Mouse (Mus musculus): ENCODE data around the gene Pld3. TPM values are rescaled to one million over a fixed set of nuclear protein-coding genes. Genes with fewer than 3 reads are reported as not detected.

The Pld3 gene
- polyA plus RNA-seq, 1 experiment = 280 TPM

GRCm38 (mm10) chr7:27529070-27529469 is 23.9 kb downstream of the Pld3 start:
- 93% methylated on average over 21 of the region's 21 CpGs for WGBS
- TF ChIP-seq CTCF (IDR thresholded peaks at IDR 0.05; ENCODE audit: extremely low read depth, insufficient read depth, insufficient read length, insufficient replicate concordance) = no peak
- TF ChIP-seq POLR2A (IDR thresholded peaks at IDR 0.05; ENCODE audit: low read depth, low read length) = no peak
- no peaks in the 10 kb centered on the region for H3K4me1 ChIP-seq (ENCODE audit: control insufficient read depth, insufficient read depth, insufficient read length)
- H3K36me3 ChIP-seq (ENCODE audit: control insufficient read depth, insufficient read depth, low read length) = peaks cover 14% of the 10 kb centered on the region
- no peak for DNase-seq (ENCODE audit: low read depth in 1 of 2, low spot score in 2 of 2)
- no peaks in the 10 kb centered on the region for H3K27me3 ChIP-seq (ENCODE audit: control insufficient read depth, insufficient read depth, low read length)
- H3K27ac ChIP-seq (ENCODE audit: insufficient read depth, low read length) = no peak overlapping the region
- H3K4me3 ChIP-seq (ENCODE audit: extremely low read depth, insufficient read depth, insufficient read length) = no peak overlapping the region

DNA sequence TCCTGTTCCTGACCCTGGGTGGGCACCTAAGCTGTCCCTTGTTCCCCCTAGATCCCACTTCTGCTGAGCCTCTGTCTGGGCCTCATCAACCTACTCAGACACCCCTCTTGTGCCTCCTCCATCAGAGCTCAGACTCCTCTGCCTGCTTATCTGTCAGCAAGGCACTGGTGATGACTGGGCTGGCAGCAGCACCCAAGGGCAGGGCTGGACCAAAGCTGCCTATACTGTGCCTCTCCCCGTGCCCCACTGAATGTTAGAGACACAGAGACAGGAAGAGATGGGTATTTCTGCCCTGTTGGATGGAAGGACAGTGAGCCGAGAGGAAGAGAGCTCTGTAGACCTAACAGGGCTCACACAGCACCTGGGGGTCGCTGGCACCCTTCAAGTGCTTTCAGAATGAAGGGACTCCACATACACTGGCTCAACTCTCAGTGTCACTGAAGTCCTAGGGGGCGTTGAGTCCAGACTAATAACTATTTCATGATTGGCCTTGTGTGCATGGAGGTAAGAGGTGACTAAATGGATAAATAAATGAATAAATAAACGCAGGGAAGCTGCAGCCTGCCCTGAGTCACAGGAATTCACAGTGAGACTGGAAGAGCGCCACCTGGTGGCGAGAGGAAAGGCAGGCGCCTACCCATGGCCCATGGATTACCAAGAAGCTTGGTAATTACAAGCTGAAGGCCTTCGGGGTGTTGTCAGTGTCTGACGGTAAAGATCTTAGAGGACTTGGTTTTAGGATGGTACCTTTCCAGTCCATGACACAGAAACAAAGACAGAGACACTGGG is 26.8 kb downstream of the Pld3 start:
- no peak overlapping the region for H3K27ac ChIP-seq (ENCODE audit: insufficient read depth, low read length)
- H3K4me3 ChIP-seq (ENCODE audit: extremely low read depth, insufficient read depth, insufficient read length) = no peak overlapping the region
- no peaks in the 10 kb centered on the region for H3K4me1 ChIP-seq (ENCODE audit: control insufficient read depth, insufficient read depth, insufficient read length)
- whole genome bisulfite sequencing = 21% methylated on average over 10 of the region's 10 CpGs
- peak; percentile 98 for TF ChIP-seq CTCF (IDR thresholded peaks at IDR 0.05; ENCODE audit: extremely low read depth, insufficient read depth, insufficient read length, insufficient replicate concordance)
- no peak for TF ChIP-seq POLR2A (IDR thresholded peaks at IDR 0.05; ENCODE audit: low read depth, low read length)
- DNase-seq (ENCODE audit: low read depth in 1 of 2, low spot score in 2 of 2) = peak; percentile 46 to 63
- no peaks in the 10 kb centered on the region; the same call in 1 of the 2 replicates for H3K36me3 ChIP-seq (ENCODE audit: control insufficient read depth, insufficient read depth, low read length)
- no peaks in the 10 kb centered on the region for H3K27me3 ChIP-seq (ENCODE audit: control insufficient read depth, insufficient read depth, low read length)

DNA sequence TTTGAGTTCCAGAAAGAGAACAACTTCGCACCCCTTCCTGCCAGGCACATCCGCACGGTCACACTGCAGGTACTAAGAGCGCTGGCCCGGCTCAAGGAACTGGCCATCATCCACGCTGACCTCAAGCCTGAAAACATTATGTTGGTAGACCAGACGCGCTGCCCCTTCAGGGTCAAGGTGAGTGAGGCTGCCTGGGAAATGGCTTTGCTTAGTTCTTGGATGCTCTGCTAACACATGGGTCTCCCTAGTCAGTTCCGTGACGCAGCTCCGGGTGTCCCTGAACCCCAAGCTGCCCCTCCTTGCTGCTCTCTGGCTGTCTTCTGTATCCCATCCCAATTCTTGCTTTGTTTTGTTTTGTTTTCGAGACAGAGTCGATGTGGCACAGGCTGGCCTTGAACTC is 29.2 kb downstream of the Pld3 start:
- no peak overlapping the region for H3K27ac ChIP-seq (ENCODE audit: insufficient read depth, low read length)
- TF ChIP-seq CTCF (IDR thresholded peaks at IDR 0.05; ENCODE audit: extremely low read depth, insufficient read depth, insufficient read length, insufficient replicate concordance) (no peak), POLR2A (IDR thresholded peaks at IDR 0.05; ENCODE audit: low read depth, low read length) (no peak)
- H3K4me3 ChIP-seq (ENCODE audit: extremely low read depth, insufficient read depth, insufficient read length) = no peak overlapping the region
- H3K4me1 ChIP-seq (ENCODE audit: control insufficient read depth, insufficient read depth, insufficient read length) = no peaks in the 10 kb centered on the region
- WGBS = 94% methylated on average over 13 of the region's 13 CpGs
- no peaks in the 10 kb centered on the region for H3K36me3 ChIP-seq (ENCODE audit: control insufficient read depth, insufficient read depth, low read length)
- no peak for DNase-seq (ENCODE audit: low read depth in 1 of 2, low spot score in 2 of 2)
- H3K27me3 ChIP-seq (ENCODE audit: control insufficient read depth, insufficient read depth, low read length) = no peaks in the 10 kb centered on the region

GRCm38 (mm10) chr7:27522967-27523366 is 30.1 kb downstream of the Pld3 start, which contains the start of gene Hipk4:
Gene Hipk4 (plus strand): TSS chr7:27523267.
- TF ChIP-seq CTCF (IDR thresholded peaks at IDR 0.05; ENCODE audit: extremely low read depth, insufficient read depth, insufficient read length, insufficient replicate concordance) (no peak), POLR2A (IDR thresholded peaks at IDR 0.05; ENCODE audit: low read depth, low read length) (no peak)
- DNase-seq (ENCODE audit: low read depth in 1 of 2, low spot score in 2 of 2) = no peak
- WGBS = 86% methylated on average over 5 of the region's 5 CpGs
- Histone ChIP-seq H3K4me3 (ENCODE audit: extremely low read depth, insufficient read depth, insufficient read length) (no peak within 1 kb of the TSS), H3K36me3 (ENCODE audit: control insufficient read depth, insufficient read depth, low read length) (no peaks in the 10 kb centered on the region), H3K27ac (ENCODE audit: insufficient read depth, low read length) (no peak within 1 kb of the TSS), H3K27me3 (ENCODE audit: control insufficient read depth, insufficient read depth, low read length) (no peaks in the 10 kb centered on the region), H3K4me1 (ENCODE audit: control insufficient read depth, insufficient read depth, insufficient read length) (no peaks in the 10 kb centered on the region)

- H3K4me1 ChIP-seq (ENCODE audit: control insufficient read depth, insufficient read depth, insufficient read length) = no peaks in the 10 kb centered on the region
- TF ChIP-seq CTCF (IDR thresholded peaks at IDR 0.05; ENCODE audit: extremely low read depth, insufficient read depth, insufficient read length, insufficient replicate concordance) = no peak
- TF ChIP-seq POLR2A (IDR thresholded peaks at IDR 0.05; ENCODE audit: low read depth, low read length) = no peak
- WGBS = 73% methylated on average over 1 of the region's 1 CpGs
- no peaks in the 10 kb centered on the region for H3K27me3 ChIP-seq (ENCODE audit: control insufficient read depth, insufficient read depth, low read length)
- H3K36me3 ChIP-seq (ENCODE audit: control insufficient read depth, insufficient read depth, low read length) = no peaks in the 10 kb centered on the region
- no peak overlapping the region for H3K27ac ChIP-seq (ENCODE audit: insufficient read depth, low read length)
- DNase-seq (ENCODE audit: low read depth in 1 of 2, low spot score in 2 of 2) = no peak
- H3K4me3 ChIP-seq (ENCODE audit: extremely low read depth, insufficient read depth, insufficient read length) = no peak overlapping the region
Observed at GRCm38 (mm10) chr7:27520599-27520998, 32.4 kb downstream of the Pld3 start.

GRCm38 (mm10) chr7:27520104-27520503 is 32.9 kb downstream of the Pld3 start:
- Histone ChIP-seq H3K4me1 (ENCODE audit: control insufficient read depth, insufficient read depth, insufficient read length) (no peaks in the 10 kb centered on the region), H3K4me3 (ENCODE audit: extremely low read depth, insufficient read depth, insufficient read length) (no peak overlapping the region), H3K27ac (ENCODE audit: insufficient read depth, low read length) (no peak overlapping the region), H3K27me3 (ENCODE audit: control insufficient read depth, insufficient read depth, low read length) (no peaks in the 10 kb centered on the region), H3K36me3 (ENCODE audit: control insufficient read depth, insufficient read depth, low read length) (no peaks in the 10 kb centered on the region)
- TF ChIP-seq POLR2A (IDR thresholded peaks at IDR 0.05; ENCODE audit: low read depth, low read length) (no peak), CTCF (IDR thresholded peaks at IDR 0.05; ENCODE audit: extremely low read depth, insufficient read depth, insufficient read length, insufficient replicate concordance) (no peak)
- DNase-seq (ENCODE audit: low read depth in 1 of 2, low spot score in 2 of 2) = no peak

GRCm38 (mm10) chr7:27518314-27518713 is 34.7 kb downstream of the Pld3 start:
- Histone ChIP-seq H3K27ac (ENCODE audit: insufficient read depth, low read length) (no peak overlapping the region), H3K27me3 (ENCODE audit: control insufficient read depth, insufficient read depth, low read length) (no peaks in the 10 kb centered on the region), H3K4me3 (ENCODE audit: extremely low read depth, insufficient read depth, insufficient read length) (no peak overlapping the region), H3K36me3 (ENCODE audit: control insufficient read depth, insufficient read depth, low read length) (no peaks in the 10 kb centered on the region), H3K4me1 (ENCODE audit: control insufficient read depth, insufficient read depth, insufficient read length) (no peaks in the 10 kb centered on the region)
- 87% methylated on average over 9 of the region's 9 CpGs for WGBS
- no peak for DNase-seq (ENCODE audit: low read depth in 1 of 2, low spot score in 2 of 2)
- TF ChIP-seq POLR2A (IDR thresholded peaks at IDR 0.05; ENCODE audit: low read depth, low read length) = no peak
- TF ChIP-seq CTCF (IDR thresholded peaks at IDR 0.05; ENCODE audit: extremely low read depth, insufficient read depth, insufficient read length, insufficient replicate concordance) = no peak

Data from spleen, adult 2 months (tissue).